ENCODE assay signal across 24 mouse cellular contexts in the genomic region with DNA sequence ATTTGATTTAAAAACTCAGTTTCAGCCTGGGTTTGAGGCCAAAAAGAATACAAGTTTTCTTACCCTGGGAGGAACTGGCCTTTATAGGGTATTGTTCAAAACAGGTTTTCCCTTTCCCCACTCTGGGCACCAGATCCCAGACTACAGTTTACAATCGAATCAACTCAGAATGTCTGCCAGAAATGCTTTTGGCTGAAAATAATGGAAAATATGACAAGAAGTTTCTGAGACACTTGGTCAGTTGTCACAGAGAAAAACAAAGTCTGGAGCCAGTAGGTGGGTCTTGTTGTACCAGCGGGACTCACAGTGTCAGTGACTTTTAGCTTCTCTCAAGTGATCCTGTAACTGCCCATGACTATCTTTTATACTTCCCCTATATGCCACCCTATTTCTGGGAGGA. TPM values are rescaled to one million over a fixed set of nuclear protein-coding genes. Genes with fewer than 3 reads are reported as not detected.
DNase-seq lines count a peak whose midpoint lies in the region; ATAC-seq and TF ChIP-seq lines count a peak whose summit lies in the region.
"Had no signal": no experiment of that assay in that cellular context is flagged by ENCODE, and none has a peak within 500 bp of the region (broad histone marks: within the 10 kb centered on the region; RNA-seq: fewer than 3 reads in every experiment).

No protein-coding gene starts in this region.

- no peak overlapping the region for H3K27ac ChIP-seq in hindbrain, postnatal 0 days
- H3K27ac ChIP-seq: embryonic facial prominence, embryonic 10.5 days; hindbrain, embryonic 15.5 days; intestine, embryonic 15.5 days; layer of hippocampus, adult 2 months; macrophage had no signal

- H3K4me2 ChIP-seq in hindbrain, postnatal 0 days (ENCODE audit: low read depth, low read length): no peak overlapping the region
- H3K4me2 ChIP-seq: hindbrain, embryonic 15.5 days; intestine, embryonic 15.5 days had no signal

- no peaks in the 10 kb centered on the region for H3K36me3 ChIP-seq in hindbrain, postnatal 0 days (ENCODE audit: insufficient read depth, low read length)
- H3K36me3 ChIP-seq: embryonic facial prominence, embryonic 10.5 days; hindbrain, embryonic 15.5 days; intestine, embryonic 15.5 days had no signal

- intact Hi-C loops in left cerebral cortex, postnatal 10 days (cut with DNase I): no loop called here

- H3K27me3 ChIP-seq in hindbrain, postnatal 0 days (ENCODE audit: insufficient read depth, low read length): no peaks in the 10 kb centered on the region
- H3K27me3 ChIP-seq: hindbrain, embryonic 15.5 days; intestine, embryonic 15.5 days had no signal

- no peak overlapping the region for H3K9ac ChIP-seq in hindbrain, postnatal 0 days (replicated peaks; ENCODE audit: low read length)
- H3K9ac ChIP-seq: forebrain, postnatal 0 days; hindbrain, embryonic 15.5 days; intestine, embryonic 15.5 days had no signal

- DNase-seq in gastrocnemius, adult 18-20 months (ENCODE audit: low spot score): peak; percentile 59
- DNase-seq in gastrocnemius, postnatal 10 days: no peak
- peak; percentile 59 to 72 for DNase-seq in heart, adult 9 months (ENCODE audit: low spot score in 2 of 2)
- no peak for DNase-seq in heart, postnatal 4 days
- DNase-seq in adipocyte (ENCODE audit: low spot score): peak; percentile 92
- DNase-seq in lung, postnatal 25 days (ENCODE audit: low spot score): peak; percentile 60
- DNase-seq in hindbrain, postnatal 0 days (ENCODE audit: low spot score): no peak
- DNase-seq in left cerebral cortex, postnatal 10 days (ENCODE audit: extremely low spot score in 1 of 2, low spot score in 2 of 2): no peak
- DNase-seq: adrenal gland, postnatal 25 days; cerebellum, adult 11-12 months; cerebellum, postnatal 10 days; forebrain, postnatal 0 days; kidney, adult 9 months; kidney, postnatal 14 days; right cerebral cortex, postnatal 4 days; thymus, adult 2 months; thymus, postnatal 4 days had no signal

- 81% methylated on average over 2 of the region's 2 CpGs for WGBS in hindbrain, postnatal 0 days

- no peaks in the 10 kb centered on the region for H3K4me1 ChIP-seq in hindbrain, postnatal 0 days (ENCODE audit: insufficient read depth, low read length)
- H3K4me1 ChIP-seq: embryonic facial prominence, embryonic 10.5 days; hindbrain, embryonic 15.5 days; intestine, embryonic 15.5 days had no signal

- no peak overlapping the region for H3K4me3 ChIP-seq in hindbrain, postnatal 0 days (ENCODE audit: low read length)
- H3K4me3 ChIP-seq: embryonic facial prominence, embryonic 10.5 days; hindbrain, embryonic 15.5 days; intestine, embryonic 15.5 days; layer of hippocampus, adult 2 months had no signal

- no peak for ATAC-seq in hindbrain, postnatal 0 days
- ATAC-seq: forebrain, postnatal 0 days; intestine, embryonic 15.5 days had no signal

- H3K9me3 ChIP-seq in hindbrain, postnatal 0 days (ENCODE audit: low read length): no peaks in the 10 kb centered on the region
- H3K9me3 ChIP-seq: embryonic facial prominence, embryonic 10.5 days; hindbrain, embryonic 15.5 days; intestine, embryonic 15.5 days had no signal

- TF ChIP-seq CTCF in hindbrain, postnatal 0 days (IDR thresholded peaks at IDR 0.05; ENCODE audit: low read depth): no peak

RNA-seq across cellular contexts. Expression of a gene that starts 13.1 kb away (rescaled TPM):
- 1 to 10 TPM; 4.9 to 9.2 TPM for total RNA-seq in gastrocnemius, adult 18-20 months (2021)
- total RNA-seq in gastrocnemius, postnatal 10 days (2021): 10 to 100 TPM; 10.2 to 10.7 TPM
- 1 to 10 TPM; 2.8 to 3.5 TPM for total RNA-seq in heart, postnatal 4 days (2021)
- 3.6 and 4.8 TPM in 2 replicates for total RNA-seq in hindbrain, postnatal 0 days (2014; rRNA removed)
- 6.5 and 6.6 TPM in 2 replicates for polyA plus RNA-seq in hindbrain, postnatal 0 days (2015; fragmentation: Nextera tagmentation; extraction: Ambion mirVana)
- total RNA-seq in left cerebral cortex, postnatal 10 days (2021): 1 to 10 TPM; 4.3 TPM
- total RNA-seq: hematopoietic stem cell, adult 5-6 weeks had no signal
- polyA plus RNA-seq: limb, embryonic 11.5 days had no signal

Comparison
In these comparisons a context has a peak if more than half of its experiments do, and no peak if none do; other contexts are left out.
1. DNase-seq: peak in gastrocnemius, adult 18-20 months (single experiment), heart, adult 9 months (2 of 2), adipocyte (single experiment) and lung, postnatal 25 days (single experiment); none in gastrocnemius, postnatal 10 days (single experiment), heart, postnatal 4 days (single experiment), hindbrain, postnatal 0 days (single experiment) and left cerebral cortex, postnatal 10 days (0 of 2).